Mouse (Mus musculus) liver, embryonic 16.5 days (tissue): ENCODE data around the gene Chst5. TPM values are rescaled to one million over a fixed set of nuclear protein-coding genes. Genes with fewer than 3 reads are reported as not detected.

ENCODE experiments used
- ATAC-seq: fragments of 200-750 bp; cut with Nextera tagmentation; 2 replicates; pipeline ENCODE4 v1.8.0; 2017; ENCODE audit warnings: low read depth, mild to moderate bottlenecking, moderate number of reproducible peaks, moderate library complexity
- H3K27ac ChIP-seq: fragments of 300-500 bp; sonication (generic); 2 replicates; pipeline ENCODE4 v1.5.1; 2014; ENCODE audit warnings: mild to moderate bottlenecking, low read length
- H3K27me3 ChIP-seq: fragments of 300-500 bp; sonication (generic); 2 replicates; pipeline ENCODE4 v1.6.1; 2014; ENCODE audit warnings: low read depth, low read length, mixed read lengths; ENCODE audit not compliant: control insufficient read depth, insufficient read depth
- H3K36me3 ChIP-seq: fragments of 300-500 bp; sonication (generic); 2 replicates; pipeline ENCODE4 v1.6.1; 2014; ENCODE audit warnings: mild to moderate bottlenecking; ENCODE audit not compliant: control insufficient read depth, insufficient read depth
- H3K4me1 ChIP-seq: fragments of 300-500 bp; sonication (generic); 2 replicates; pipeline ENCODE4 v1.6.1; 2014; ENCODE audit warnings: low read depth, low read length, mixed read lengths; ENCODE audit not compliant: control insufficient read depth
- H3K4me2 ChIP-seq: fragments of 300-500 bp; sonication (generic); 2 replicates; pipeline ENCODE4 v1.6.1; 2014; ENCODE audit warnings: low read depth, low read length, mixed read lengths
- H3K4me3 ChIP-seq: fragments of 300-500 bp; sonication (generic); 2 replicates; pipeline ENCODE4 v1.5.1; 2014; ENCODE audit warnings: low read depth, mild to moderate bottlenecking, low read length
- H3K9ac ChIP-seq: fragments of 300-500 bp; sonication (generic); 2 replicates; pipeline ENCODE4 v1.6.1; 2014; ENCODE audit warnings: low read depth, low read length
- H3K9me3 ChIP-seq: fragments of 300-500 bp; sonication (generic); replicated peaks from 2 replicates; pipeline ENCODE4 v1.6.1; 2016; ENCODE audit warnings: low read length; ENCODE audit not compliant: control insufficient read depth
- WGBS: fragments of 180-500 bp; shearing (Covaris S2); extraction: QIAGEN DNeasy Blood & Tissue Kit; methylation state at CpG from one replicate; pipeline ENCODE4 v1.1.7; 2014; ENCODE audit not compliant: insufficient replicate concordance; 5-methylcytosine and 5-hydroxymethylcytosine counted together
- polyA plus RNA-seq: library from polyadenylated mRNA; unstranded; fragments of >200 nt; fragmentation: Nextera tagmentation; extraction: Ambion mirVana; gene quantifications from 2 replicates; pipeline ENCODE4 v1.2.1, GENCODE M21; 2015

The Chst5 gene
- polyA plus RNA-seq, 1 experiment from 2014 or later: 0.04 TPM

DNA sequence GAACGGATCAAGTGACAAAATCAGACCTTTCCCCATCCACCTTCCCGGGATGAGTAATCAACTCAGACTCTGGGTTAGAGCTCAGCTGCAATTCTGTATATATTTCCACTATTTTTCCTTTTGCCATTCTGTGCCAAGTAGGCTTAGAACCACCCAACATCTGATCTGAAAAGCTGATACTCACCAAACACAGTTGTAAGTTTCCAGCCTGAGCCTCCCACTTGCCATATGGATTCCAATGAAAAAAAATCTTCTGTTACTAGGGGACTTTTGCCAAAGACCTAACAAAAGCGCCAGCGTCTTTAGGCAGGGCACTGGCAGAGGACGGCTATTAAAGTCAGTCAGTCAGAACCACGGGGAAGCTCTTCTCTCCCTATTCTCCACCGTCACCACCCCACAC is 1.3 kb upstream of the Chst5 start:
- no peak overlapping the region for H3K27ac ChIP-seq
- H3K4me2 ChIP-seq: no peak overlapping the region
- H3K27me3 ChIP-seq: peaks cover 44% of the 10 kb centered on the region
- 57% methylated on average over 7 of the region's 7 CpGs for WGBS
- H3K4me3 ChIP-seq: no peak overlapping the region
- no peaks in the 10 kb centered on the region for H3K36me3 ChIP-seq
- no peaks in the 10 kb centered on the region; the same call in 1 of the 2 replicates for H3K4me1 ChIP-seq
- no peak overlapping the region for H3K9ac ChIP-seq
- ATAC-seq: no peak
- no peaks in the 10 kb centered on the region for H3K9me3 ChIP-seq

DNA sequence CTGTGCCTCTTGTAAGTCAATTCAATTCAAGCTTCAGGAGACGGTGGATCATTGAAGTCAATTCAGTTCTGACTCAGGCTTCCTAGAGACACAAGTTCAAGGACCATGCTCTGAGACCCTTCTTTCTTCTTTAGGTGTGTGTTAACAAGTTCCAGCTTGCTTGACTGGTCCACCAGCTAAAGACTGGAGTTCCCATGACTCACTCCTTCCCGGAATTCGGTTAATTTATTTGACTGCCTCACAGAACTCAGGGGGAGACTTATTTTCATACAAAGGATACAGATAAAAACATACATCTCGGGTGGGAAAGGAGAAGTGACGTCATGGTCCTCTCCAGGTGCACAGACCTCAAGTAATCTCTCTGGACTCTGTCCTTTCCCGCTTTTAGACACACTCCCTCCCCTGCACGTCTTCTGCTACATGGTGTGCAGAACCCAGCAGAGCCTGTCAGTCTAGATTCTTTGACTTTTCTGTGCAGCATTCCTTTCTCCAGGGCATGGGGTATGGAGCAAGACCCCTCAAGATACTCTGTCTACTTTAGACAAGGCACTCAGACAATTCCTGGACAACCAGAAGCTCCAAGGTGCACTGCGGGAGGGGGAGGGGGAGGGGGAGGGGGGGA is 4.6 kb downstream of the Chst5 start:
- Histone ChIP-seq H3K4me1 (no peaks in the 10 kb centered on the region; the same call in 1 of the 2 replicates), H3K27ac (no peak overlapping the region), H3K9me3 (no peaks in the 10 kb centered on the region), H3K27me3 (peaks cover 20% of the 10 kb centered on the region), H3K4me2 (no peak overlapping the region), H3K36me3 (no peaks in the 10 kb centered on the region), H3K4me3 (no peak overlapping the region), H3K9ac (no peak overlapping the region)
- ATAC-seq: no peak
- WGBS: 40% methylated on average over 7 of the region's 8 CpGs

GRCm38 (mm10) chr8:111902080-111902479 is 8.2 kb downstream of the Chst5 start:
- Histone ChIP-seq H3K27ac (no peak overlapping the region), H3K27me3 (no peaks in the 10 kb centered on the region), H3K4me1 (no peaks in the 10 kb centered on the region), H3K4me3 (no peak overlapping the region), H3K36me3 (no peaks in the 10 kb centered on the region), H3K9me3 (no peaks in the 10 kb centered on the region), H3K9ac (no peak overlapping the region), H3K4me2 (no peak overlapping the region)
- no peak for ATAC-seq
- WGBS: 44% methylated on average over 5 of the region's 5 CpGs

GRCm38 (mm10) chr8:111898586-111898985 is 11.7 kb downstream of the Chst5 start:
- Histone ChIP-seq H3K4me2 (no peak overlapping the region), H3K4me1 (no peaks in the 10 kb centered on the region), H3K27ac (no peak overlapping the region), H3K4me3 (no peak overlapping the region), H3K36me3 (no peaks in the 10 kb centered on the region), H3K9me3 (no peaks in the 10 kb centered on the region), H3K9ac (no peak overlapping the region), H3K27me3 (0 out of 2 replicates have a peak, but pooled peaks cover 3% of the 10 kb centered on the region)
- no peak for ATAC-seq
- 40% methylated on average over 10 of the region's 10 CpGs for whole genome bisulfite sequencing

- Histone ChIP-seq H3K27ac (no peak overlapping the region), H3K9ac (no peak overlapping the region), H3K36me3 (no peaks in the 10 kb centered on the region), H3K4me1 (no peaks in the 10 kb centered on the region), H3K9me3 (no peaks in the 10 kb centered on the region), H3K4me3 (no peak overlapping the region), H3K4me2 (no peak overlapping the region), H3K27me3 (peaks cover 15% of the 10 kb centered on the region)
- no peak for ATAC-seq
- 77% methylated on average over 7 of the region's 7 CpGs for WGBS
Observed at GRCm38 (mm10) chr8:111894955-111895354, 15.3 kb downstream of the Chst5 start.

GRCm38 (mm10) chr8:111892615-111893014 is 17.6 kb downstream of the Chst5 start:
- H3K9me3 ChIP-seq: no peaks in the 10 kb centered on the region
- no peak overlapping the region for H3K4me3 ChIP-seq
- no peak overlapping the region for H3K9ac ChIP-seq
- WGBS: 23% methylated on average over 5 of the region's 5 CpGs
- ATAC-seq: no peak
- H3K4me1 ChIP-seq: peaks cover 7% of the 10 kb centered on the region
- peaks cover 27% of the 10 kb centered on the region for H3K27me3 ChIP-seq
- no peak overlapping the region for H3K27ac ChIP-seq
- H3K36me3 ChIP-seq: no peaks in the 10 kb centered on the region
- H3K4me2 ChIP-seq: no peak overlapping the region

DNA sequence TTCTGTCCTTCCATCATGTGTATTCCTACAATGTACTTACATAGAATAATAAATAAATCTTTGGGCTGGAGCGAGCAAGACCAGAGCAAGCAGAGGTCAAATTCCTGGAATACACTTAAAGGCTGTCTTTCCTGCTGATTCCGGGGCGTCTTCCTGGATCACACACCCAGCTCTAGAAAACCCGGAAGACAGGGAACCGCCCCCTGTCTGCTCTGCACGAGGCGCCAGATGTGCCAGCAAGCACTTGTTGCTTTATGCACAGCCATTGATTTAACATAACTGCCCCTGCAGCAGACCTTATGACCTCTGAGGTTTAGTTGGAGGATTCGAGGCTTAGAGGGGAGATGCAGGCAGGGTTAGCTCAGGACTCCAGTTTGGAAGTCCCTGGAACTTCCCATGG is 18.3 kb downstream of the Chst5 start:
- no peak overlapping the region for H3K4me2 ChIP-seq
- no peaks in the 10 kb centered on the region for H3K9me3 ChIP-seq
- H3K4me1 ChIP-seq: peaks cover 8% of the 10 kb centered on the region
- H3K4me3 ChIP-seq: no peak overlapping the region
- 16% methylated on average over 8 of the region's 8 CpGs for WGBS
- H3K27ac ChIP-seq: no peak overlapping the region
- no peak overlapping the region for H3K9ac ChIP-seq
- ATAC-seq: no peak
- H3K36me3 ChIP-seq: no peaks in the 10 kb centered on the region
- peaks cover 27% of the 10 kb centered on the region for H3K27me3 ChIP-seq

- 54% methylated on average over 6 of the region's 6 CpGs for WGBS
- no peak overlapping the region for H3K4me3 ChIP-seq
- peaks cover 24% of the 10 kb centered on the region for H3K27me3 ChIP-seq
- ATAC-seq: no peak
- no peak overlapping the region for H3K27ac ChIP-seq
- no peaks in the 10 kb centered on the region for H3K36me3 ChIP-seq
- H3K4me2 ChIP-seq: no peak overlapping the region
- no peak overlapping the region for H3K9ac ChIP-seq
- H3K4me1 ChIP-seq: peaks cover 8% of the 10 kb centered on the region
- no peaks in the 10 kb centered on the region for H3K9me3 ChIP-seq
Observed at GRCm38 (mm10) chr8:111890911-111891303, 19.3 kb downstream of the Chst5 start.

DNA sequence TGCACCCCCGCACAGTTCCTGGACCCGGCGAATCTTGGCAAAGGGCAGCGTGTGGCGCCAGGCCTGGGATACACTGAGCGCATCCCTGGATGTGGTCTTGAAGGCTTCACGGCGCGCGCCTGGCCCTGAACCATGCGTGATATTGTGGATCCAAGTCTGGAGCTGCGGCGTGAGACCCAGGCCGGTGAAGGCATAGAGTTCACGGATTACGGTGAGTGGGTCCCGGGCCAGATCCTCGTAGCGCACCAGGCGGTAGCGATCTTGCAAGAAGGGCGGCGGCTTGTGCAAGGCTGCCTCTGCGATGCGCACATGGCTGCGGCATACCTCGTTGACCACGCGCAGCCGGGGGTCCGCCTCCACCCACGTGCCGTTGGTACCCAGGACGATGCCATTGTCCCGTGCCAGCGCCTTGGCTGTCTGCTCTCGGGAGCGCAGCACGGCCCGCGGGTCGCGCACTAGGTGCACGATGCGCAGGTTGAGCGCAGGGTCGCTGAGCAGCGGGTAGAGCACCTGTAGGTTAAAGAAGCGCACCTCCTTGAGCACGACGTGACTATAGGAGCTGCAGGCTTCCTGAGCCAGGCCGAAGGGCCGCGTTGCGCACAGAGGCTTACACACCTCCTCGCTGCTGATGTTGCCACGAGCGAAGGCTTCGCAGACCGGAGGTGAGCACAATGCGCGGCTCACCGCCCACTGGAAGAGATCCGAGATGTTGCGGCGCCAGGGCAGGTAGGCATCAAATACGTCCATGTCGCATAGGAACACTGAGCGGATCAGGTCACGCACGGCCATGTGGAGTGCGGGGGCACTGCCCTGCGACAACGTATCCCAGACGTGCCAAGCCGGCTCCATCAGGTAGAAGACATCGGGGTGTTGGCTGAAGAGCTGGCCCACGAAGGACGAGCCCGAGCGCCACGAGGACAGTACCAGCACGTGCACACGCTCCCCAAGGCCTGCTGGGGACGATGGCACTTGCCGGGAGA is 20.0 kb downstream of the Chst5 start:
- WGBS: 14% methylated on average over 86 of the region's 86 CpGs
- no peak overlapping the region for H3K4me3 ChIP-seq
- H3K9ac ChIP-seq: no peak overlapping the region
- no peaks in the 10 kb centered on the region for H3K9me3 ChIP-seq
- H3K36me3 ChIP-seq: no peaks in the 10 kb centered on the region
- peaks cover 8% of the 10 kb centered on the region for H3K4me1 ChIP-seq
- no peak overlapping the region for H3K4me2 ChIP-seq
- ATAC-seq: no peak
- peaks cover 24% of the 10 kb centered on the region for H3K27me3 ChIP-seq
- no peak overlapping the region for H3K27ac ChIP-seq
